Mouse (Mus musculus): ENCODE measurements around the gene Trim71. TPM values are rescaled to one million over a fixed set of nuclear protein-coding genes. Genes with fewer than 3 reads are reported as not detected.

The Trim71 gene
- polyA plus RNA-seq, 1 experiment from 2014 or later = 0.87 TPM

DNA sequence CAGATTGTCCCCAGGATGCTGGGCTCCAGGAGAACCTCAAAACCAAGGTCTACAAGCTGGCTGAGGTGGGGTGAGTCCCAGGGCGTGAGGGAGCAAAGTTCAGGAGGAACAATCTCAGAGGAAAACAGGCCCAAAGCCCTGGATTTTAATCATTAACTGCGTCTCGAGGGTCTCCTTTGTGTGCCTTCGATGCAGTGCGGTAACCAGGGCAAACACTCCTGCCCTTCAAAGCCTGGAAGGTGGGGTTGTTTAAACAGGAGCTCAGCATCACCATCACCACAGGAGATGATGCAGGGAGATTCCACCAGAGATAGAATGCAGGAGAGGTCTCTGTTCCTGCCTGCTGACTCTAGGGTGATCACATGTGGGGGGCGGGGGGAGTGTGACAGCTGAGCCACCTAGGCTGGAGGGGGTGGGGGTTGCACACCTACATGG, 16.5 kb downstream of the Trim71 start:
- Histone ChIP-seq H3K9me3 (ENCODE audit: control insufficient read depth, low read length) (no peaks in the 10 kb centered on the region), H3K27ac (ENCODE audit: low read length) (peak overlapping the region; percentile 82), H3K4me2 (ENCODE audit: low read depth, low read length) (no peak overlapping the region), H3K9ac (ENCODE audit: low read length) (no peak overlapping the region), H3K4me3 (ENCODE audit: low read length) (no peak overlapping the region), H3K36me3 (ENCODE audit: control insufficient read depth, insufficient read depth, low read length) (no peaks in the 10 kb centered on the region), H3K4me1 (replicated peaks; ENCODE audit: control insufficient read depth, insufficient read depth, low read length) (peaks cover 60% of the 10 kb centered on the region), H3K27me3 (ENCODE audit: control insufficient read depth, insufficient read depth, low read depth, low read length) (no peaks in the 10 kb centered on the region)
- WGBS = 46% methylated on average over 6 of the region's 6 CpGs
- peak; percentile 48 for ATAC-seq (ENCODE audit: low read depth)

DNA sequence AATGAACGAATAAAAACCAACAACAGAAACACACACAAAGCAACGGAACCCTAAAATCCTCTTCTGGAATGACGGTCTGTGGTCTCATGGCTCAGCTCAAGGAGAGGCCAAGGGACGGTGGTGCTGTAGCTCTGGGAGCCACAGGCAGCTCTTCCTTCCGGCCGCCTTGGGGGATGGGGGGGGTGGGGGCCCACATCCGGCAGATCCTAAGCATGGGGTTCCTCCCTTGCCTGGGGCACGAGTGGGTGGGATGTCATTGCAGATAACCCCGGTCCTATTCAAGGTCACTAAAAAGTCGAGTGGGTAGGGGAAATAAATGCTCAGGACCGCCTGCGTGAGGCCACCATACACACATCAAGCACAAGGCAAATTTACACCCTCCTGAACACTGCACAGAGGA, 17.4 kb downstream of the Trim71 start:
- Histone ChIP-seq H3K9ac (ENCODE audit: low read length) (no peak overlapping the region), H3K9me3 (ENCODE audit: control insufficient read depth, low read length) (no peaks in the 10 kb centered on the region), H3K36me3 (ENCODE audit: control insufficient read depth, insufficient read depth, low read length) (no peaks in the 10 kb centered on the region), H3K4me3 (ENCODE audit: low read length) (no peak overlapping the region), H3K4me2 (ENCODE audit: low read depth, low read length) (no peak overlapping the region), H3K27me3 (ENCODE audit: control insufficient read depth, insufficient read depth, low read depth, low read length) (no peaks in the 10 kb centered on the region), H3K4me1 (replicated peaks; ENCODE audit: control insufficient read depth, insufficient read depth, low read length) (peaks cover 60% of the 10 kb centered on the region), H3K27ac (ENCODE audit: low read length) (peak overlapping the region; percentile 82)
- WGBS = 38% methylated on average over 12 of the region's 12 CpGs
- ATAC-seq (ENCODE audit: low read depth) = no peak

DNA sequence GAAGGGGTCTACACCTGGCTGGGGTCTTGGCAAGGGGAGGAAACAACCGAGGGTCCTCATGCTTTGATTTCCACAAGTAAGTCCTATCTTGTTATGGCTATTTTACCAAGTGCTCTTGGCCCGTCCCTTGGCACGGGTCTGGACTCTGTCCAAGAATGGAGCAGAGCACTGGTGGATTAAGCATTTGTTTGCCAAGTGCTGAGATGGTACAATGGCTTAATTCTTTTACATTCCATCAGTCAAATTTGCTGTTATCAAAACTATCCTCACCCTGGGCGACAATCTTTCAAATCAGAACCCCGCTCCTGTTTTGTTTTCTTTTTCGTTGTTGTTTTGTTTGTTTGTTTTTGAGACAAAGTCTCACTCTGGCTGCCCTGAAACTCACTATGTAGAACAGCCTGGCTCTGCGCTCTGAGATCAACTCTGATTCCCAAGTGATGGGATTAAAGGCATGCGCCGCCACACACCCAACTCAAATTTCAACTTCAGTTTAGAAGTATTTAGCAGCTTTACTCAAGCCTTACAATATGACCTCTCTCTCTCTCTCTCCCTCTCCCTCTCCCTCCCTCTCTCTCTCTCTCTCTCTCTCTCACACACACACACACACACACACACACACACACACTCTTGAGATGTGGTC, 19.3 kb downstream of the Trim71 start:
- H3K27me3 ChIP-seq (ENCODE audit: control insufficient read depth, insufficient read depth, low read depth, low read length) = no peaks in the 10 kb centered on the region
- peak; percentile 48 for ATAC-seq (ENCODE audit: low read depth)
- peak overlapping the region; percentile 25 for H3K4me2 ChIP-seq (ENCODE audit: low read depth, low read length)
- 29% methylated on average over 9 of the region's 9 CpGs for WGBS
- no peak overlapping the region for H3K9ac ChIP-seq (ENCODE audit: low read length)
- no peaks in the 10 kb centered on the region for H3K9me3 ChIP-seq (ENCODE audit: control insufficient read depth, low read length)
- peak overlapping the region; percentile 65 for H3K27ac ChIP-seq (ENCODE audit: low read length)
- no peaks in the 10 kb centered on the region for H3K36me3 ChIP-seq (ENCODE audit: control insufficient read depth, insufficient read depth, low read length)
- no peak overlapping the region for H3K4me3 ChIP-seq (ENCODE audit: low read length)
- H3K4me1 ChIP-seq (replicated peaks; ENCODE audit: control insufficient read depth, insufficient read depth, low read length) = peaks cover 59% of the 10 kb centered on the region

DNA sequence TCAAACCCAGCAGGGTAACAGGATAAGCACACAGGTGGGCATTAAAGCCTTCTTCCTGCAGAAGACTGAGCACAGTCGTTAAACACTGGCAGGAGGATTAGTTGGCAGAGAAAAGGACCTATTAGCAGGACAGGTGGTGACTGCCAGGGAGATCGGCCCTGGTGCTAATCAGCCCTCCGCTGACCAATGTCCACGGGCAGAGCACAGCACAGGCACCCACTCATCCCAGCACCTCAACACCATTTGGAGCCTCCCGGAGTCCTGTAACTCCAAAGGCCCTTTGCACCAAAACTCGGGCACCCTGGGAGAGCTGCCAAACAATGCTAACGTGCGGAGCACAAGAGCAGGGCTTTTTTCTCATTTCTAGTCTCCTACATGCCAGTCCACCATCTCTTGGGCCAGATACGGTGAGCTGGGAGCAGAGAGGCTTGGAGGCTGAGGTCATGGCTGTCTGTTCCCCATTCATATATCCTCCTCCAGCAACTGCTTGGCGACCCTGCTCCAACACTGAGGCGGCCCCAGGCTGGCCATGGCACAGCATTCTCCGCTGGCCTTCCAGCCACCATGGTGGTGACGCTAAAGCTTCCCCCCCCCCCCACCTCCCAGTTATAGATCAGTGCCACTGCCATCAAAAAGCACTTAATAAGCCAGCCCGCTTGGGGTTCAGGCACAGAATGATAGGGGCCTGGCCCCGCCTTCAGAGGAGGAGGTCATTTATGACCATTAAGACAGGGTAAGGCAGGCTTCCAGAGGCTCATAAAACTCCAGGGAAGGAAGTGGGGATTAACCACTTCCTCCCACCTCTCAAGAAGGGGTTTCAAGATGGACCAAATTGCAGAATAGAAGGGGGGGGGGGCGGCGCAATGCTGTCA, 20.1 kb downstream of the Trim71 start:
- Histone ChIP-seq H3K27ac (ENCODE audit: low read length) (peak overlapping the region; percentile 65), H3K36me3 (ENCODE audit: control insufficient read depth, insufficient read depth, low read length) (no peaks in the 10 kb centered on the region), H3K4me2 (ENCODE audit: low read depth, low read length) (peak overlapping the region; percentile 25), H3K9ac (ENCODE audit: low read length) (peak overlapping the region; percentile 31; the same call in 1 of the 2 replicates), H3K9me3 (ENCODE audit: control insufficient read depth, low read length) (no peaks in the 10 kb centered on the region), H3K4me1 (replicated peaks; ENCODE audit: control insufficient read depth, insufficient read depth, low read length) (peaks cover 55% of the 10 kb centered on the region), H3K4me3 (ENCODE audit: low read length) (no peak overlapping the region), H3K27me3 (ENCODE audit: control insufficient read depth, insufficient read depth, low read depth, low read length) (no peaks in the 10 kb centered on the region)
- ATAC-seq (ENCODE audit: low read depth) = peak; percentile 15
- WGBS = 41% methylated on average over 17 of the region's 17 CpGs

DNA sequence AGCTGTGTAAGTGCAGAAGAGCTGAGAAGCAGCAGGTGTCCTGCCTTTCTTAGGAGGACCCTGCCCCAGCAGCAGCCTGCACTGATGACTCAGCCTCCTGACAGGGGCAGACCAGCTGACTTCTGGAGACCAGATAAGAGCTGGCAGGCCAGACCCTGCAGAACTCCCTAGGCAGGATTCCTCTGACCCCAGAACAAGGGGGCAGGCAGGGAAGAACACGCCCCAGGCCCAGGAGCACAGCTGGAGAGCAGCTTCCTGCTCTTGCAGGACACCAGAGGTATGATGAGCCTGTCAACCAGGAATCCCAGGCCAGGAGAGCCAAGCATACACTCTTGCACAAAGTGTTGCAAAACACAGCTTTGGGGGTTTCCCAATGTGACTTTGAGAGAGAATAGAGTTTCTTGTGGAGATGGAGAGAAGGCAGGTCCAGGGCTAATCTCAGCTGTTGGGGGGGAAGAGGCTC, 22.9 kb downstream of the Trim71 start:
- Histone ChIP-seq H3K27ac (ENCODE audit: low read length) (no peak overlapping the region), H3K4me2 (ENCODE audit: low read depth, low read length) (no peak overlapping the region), H3K4me1 (replicated peaks; ENCODE audit: control insufficient read depth, insufficient read depth, low read length) (peaks cover 43% of the 10 kb centered on the region), H3K4me3 (ENCODE audit: low read length) (no peak overlapping the region), H3K36me3 (ENCODE audit: control insufficient read depth, insufficient read depth, low read length) (no peaks in the 10 kb centered on the region), H3K9ac (ENCODE audit: low read length) (no peak overlapping the region), H3K9me3 (ENCODE audit: control insufficient read depth, low read length) (no peaks in the 10 kb centered on the region), H3K27me3 (ENCODE audit: control insufficient read depth, insufficient read depth, low read depth, low read length) (no peaks in the 10 kb centered on the region)
- WGBS = 39% methylated on average over 1 of the region's 1 CpGs
- no peak for ATAC-seq (ENCODE audit: low read depth)

DNA sequence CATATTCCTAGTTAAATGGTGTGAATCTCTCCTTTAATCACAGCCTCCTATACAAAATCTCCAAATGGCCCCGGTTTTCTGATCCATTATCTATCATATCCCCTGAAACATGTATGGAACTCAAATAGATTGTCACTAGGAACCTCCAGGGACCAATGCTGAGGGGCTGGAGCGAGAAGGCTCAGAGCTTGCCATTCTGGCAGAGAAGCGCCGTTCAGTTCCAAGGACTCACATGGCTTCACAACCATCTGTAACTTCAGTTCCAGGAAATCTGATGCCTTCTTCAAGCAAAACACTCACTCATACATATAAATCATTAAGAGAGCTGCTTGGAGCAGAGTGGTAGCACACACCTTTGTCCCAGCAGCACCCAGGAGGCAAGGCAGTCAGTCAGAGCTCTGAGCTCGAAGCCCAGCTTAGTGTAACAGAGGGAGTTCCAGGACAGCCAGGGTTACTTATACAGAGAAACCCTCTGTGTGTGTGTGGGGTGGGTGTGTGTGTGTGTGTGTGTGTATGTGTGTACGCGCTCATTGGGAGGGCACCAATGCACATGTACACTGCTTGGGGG, 25.1 kb downstream of the Trim71 start:
- H3K4me3 ChIP-seq (ENCODE audit: low read length) = no peak overlapping the region
- no peak overlapping the region for H3K4me2 ChIP-seq (ENCODE audit: low read depth, low read length)
- no peak overlapping the region for H3K9ac ChIP-seq (ENCODE audit: low read length)
- H3K36me3 ChIP-seq (ENCODE audit: control insufficient read depth, insufficient read depth, low read length) = no peaks in the 10 kb centered on the region
- H3K27me3 ChIP-seq (ENCODE audit: control insufficient read depth, insufficient read depth, low read depth, low read length) = no peaks in the 10 kb centered on the region
- H3K4me1 ChIP-seq (replicated peaks; ENCODE audit: control insufficient read depth, insufficient read depth, low read length) = peaks cover 25% of the 10 kb centered on the region
- H3K27ac ChIP-seq (ENCODE audit: low read length) = no peak overlapping the region
- 58% methylated on average over 7 of the region's 7 CpGs for WGBS
- H3K9me3 ChIP-seq (ENCODE audit: control insufficient read depth, low read length) = no peaks in the 10 kb centered on the region
- no peak for ATAC-seq (ENCODE audit: low read depth)

DNA sequence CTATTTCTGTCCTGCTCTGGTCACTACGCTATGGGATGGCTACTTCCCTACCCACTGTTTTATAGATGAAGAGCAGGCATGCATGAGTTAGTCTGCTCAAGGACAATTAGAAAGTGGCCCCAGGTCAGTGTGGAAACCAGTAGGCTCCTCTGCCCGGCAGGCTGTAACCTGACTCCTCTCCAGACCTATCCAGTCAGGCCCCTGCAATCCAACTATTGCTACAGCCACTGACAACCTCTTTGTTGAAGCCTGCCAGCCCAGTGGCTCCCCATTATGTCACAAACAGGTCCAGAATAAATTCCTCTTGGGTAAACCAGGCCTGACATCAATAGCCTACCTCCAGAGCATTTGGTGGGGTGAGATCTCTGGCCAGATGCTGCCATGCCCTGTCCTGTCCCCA, 27.5 kb downstream of the Trim71 start:
- Histone ChIP-seq H3K27ac (ENCODE audit: low read length) (no peak overlapping the region), H3K9ac (ENCODE audit: low read length) (no peak overlapping the region), H3K4me2 (ENCODE audit: low read depth, low read length) (no peak overlapping the region), H3K4me1 (replicated peaks; ENCODE audit: control insufficient read depth, insufficient read depth, low read length) (peaks cover 21% of the 10 kb centered on the region), H3K4me3 (ENCODE audit: low read length) (no peak overlapping the region), H3K9me3 (ENCODE audit: control insufficient read depth, low read length) (no peaks in the 10 kb centered on the region), H3K36me3 (ENCODE audit: control insufficient read depth, insufficient read depth, low read length) (no peaks in the 10 kb centered on the region), H3K27me3 (ENCODE audit: control insufficient read depth, insufficient read depth, low read depth, low read length) (no peaks in the 10 kb centered on the region)
- WGBS = 58% methylated on average over 2 of the region's 2 CpGs
- peak; percentile 36; the same call in 1 of the 2 replicates for ATAC-seq (ENCODE audit: low read depth)

DNA sequence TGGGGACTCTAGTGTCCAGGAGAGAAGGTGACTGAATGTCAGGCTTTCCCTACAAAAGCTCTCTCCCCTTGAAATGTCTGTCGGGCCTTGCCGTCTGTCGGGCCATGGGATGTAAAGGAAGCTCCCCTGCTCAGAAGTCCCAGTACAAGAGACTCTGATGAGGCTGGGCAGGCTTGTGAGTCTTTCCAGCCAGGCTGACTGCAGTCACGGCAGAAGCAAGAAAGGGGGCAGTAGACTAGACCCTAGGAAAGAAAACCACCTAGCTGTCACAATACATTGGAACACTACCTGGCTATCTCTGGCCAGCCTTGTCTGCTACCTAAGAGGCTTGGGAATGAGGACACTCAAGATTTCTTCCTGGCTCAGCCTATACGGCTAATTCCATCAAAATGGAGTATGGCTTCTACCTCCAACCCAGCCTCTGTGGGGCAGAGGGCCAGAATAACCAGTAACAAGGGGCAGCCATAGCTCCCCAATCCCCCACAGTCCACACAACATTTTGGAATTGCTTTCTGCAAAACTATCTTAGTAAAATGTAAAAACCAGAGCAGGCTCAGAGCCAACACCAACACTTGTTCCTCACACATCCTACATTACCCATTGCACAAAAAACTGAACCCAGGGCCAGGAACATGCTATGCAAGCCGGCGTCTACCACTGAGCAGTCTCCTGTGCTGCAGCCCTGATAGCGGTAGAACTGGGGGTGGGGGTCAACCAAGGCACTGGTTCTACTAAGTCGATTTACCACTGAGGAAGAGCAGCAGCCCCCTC, 29.2 kb downstream of the Trim71 start:
- no peak overlapping the region for H3K9ac ChIP-seq (ENCODE audit: low read length)
- no peak for ATAC-seq (ENCODE audit: low read depth)
- H3K4me3 ChIP-seq (ENCODE audit: low read length) = no peak overlapping the region
- no peak overlapping the region for H3K4me2 ChIP-seq (ENCODE audit: low read depth, low read length)
- H3K27ac ChIP-seq (ENCODE audit: low read length) = no peak overlapping the region
- WGBS = 78% methylated on average over 9 of the region's 9 CpGs
- no peaks in the 10 kb centered on the region for H3K36me3 ChIP-seq (ENCODE audit: control insufficient read depth, insufficient read depth, low read length)
- no peaks in the 10 kb centered on the region for H3K9me3 ChIP-seq (ENCODE audit: control insufficient read depth, low read length)
- peaks cover 13% of the 10 kb centered on the region for H3K4me1 ChIP-seq (replicated peaks; ENCODE audit: control insufficient read depth, insufficient read depth, low read length)
- no peaks in the 10 kb centered on the region for H3K27me3 ChIP-seq (ENCODE audit: control insufficient read depth, insufficient read depth, low read depth, low read length)
